Mouse (Mus musculus) intestine, embryonic 14.5 days (tissue): ENCODE measurements at regions not wholly inside any gene's neighbourhood (a gene's known extent, or its start where the extent isn't known, plus 50 kb on each side); places are given as distances from the start of the nearest gene placed in this dataset.
"Not testable (repeated sequence)": the region's sequence is repeated elsewhere in the genome, so short reads cannot be mapped to it uniquely, and the experiment has no call there.

Experiments used
- ATAC-seq: fragments of 200-750 bp; cut with Nextera tagmentation; replicated peaks from 2 replicates; pipeline ENCODE4 v1.8.0; 2017; ENCODE audit warnings: low read depth, moderate number of reproducible peaks, moderate TSS enrichment, moderate library complexity; ENCODE audit not compliant: low FRiP score, low TSS enrichment
- DNase-seq: peaks from one replicate; pipeline ENCODE4 v3.0.0-alpha.2; 2018; ENCODE audit warnings: low spot score
- H3K27ac ChIP-seq: fragments of 300-500 bp; sonication (generic); 2 replicates; pipeline ENCODE4 v1.5.1; 2014; ENCODE audit warnings: low read depth, mild to moderate bottlenecking, control low read depth
- H3K27me3 ChIP-seq: fragments of 300-500 bp; sonication (generic); replicated peaks from 2 replicates; pipeline ENCODE4 v1.6.1; 2014; ENCODE audit warnings: low read length, control low read depth; ENCODE audit not compliant: control insufficient read depth, insufficient read depth
- H3K36me3 ChIP-seq: fragments of 300-500 bp; sonication (generic); 2 replicates; pipeline ENCODE4 v1.6.1; 2014; ENCODE audit warnings: low read length, control low read depth; ENCODE audit not compliant: control insufficient read depth, insufficient read depth
- H3K4me1 ChIP-seq: fragments of 300-500 bp; sonication (generic); replicated peaks from 2 replicates; pipeline ENCODE4 v1.6.1; 2014; ENCODE audit warnings: low read length, control low read depth, mixed read lengths; ENCODE audit not compliant: control insufficient read depth, insufficient read depth
- H3K4me2 ChIP-seq: fragments of 300-500 bp; sonication (generic); 2 replicates; pipeline ENCODE4 v1.6.1; 2014; ENCODE audit warnings: low read length
- H3K4me3 ChIP-seq: fragments of 300-500 bp; sonication (generic); 2 replicates; pipeline ENCODE4 v1.5.1; 2014; ENCODE audit warnings: low read depth, low read length, control low read depth, mixed read lengths
- H3K9ac ChIP-seq: fragments of 300-500 bp; sonication (generic); 2 replicates; pipeline ENCODE4 v1.6.1; 2014; ENCODE audit warnings: mild to moderate bottlenecking, low read length
- H3K9me3 ChIP-seq: fragments of 300-500 bp; sonication (generic); 2 replicates; pipeline ENCODE4 v1.6.1; 2016; ENCODE audit warnings: low read length, control low read depth; ENCODE audit not compliant: control insufficient read depth
- WGBS: fragments of 180-500 bp; shearing (Covaris S2); extraction: QIAGEN DNeasy Blood & Tissue Kit; methylation state at CpG from one replicate; pipeline ENCODE4 v1.1.7; 2014; 5-methylcytosine and 5-hydroxymethylcytosine counted together

DNA sequence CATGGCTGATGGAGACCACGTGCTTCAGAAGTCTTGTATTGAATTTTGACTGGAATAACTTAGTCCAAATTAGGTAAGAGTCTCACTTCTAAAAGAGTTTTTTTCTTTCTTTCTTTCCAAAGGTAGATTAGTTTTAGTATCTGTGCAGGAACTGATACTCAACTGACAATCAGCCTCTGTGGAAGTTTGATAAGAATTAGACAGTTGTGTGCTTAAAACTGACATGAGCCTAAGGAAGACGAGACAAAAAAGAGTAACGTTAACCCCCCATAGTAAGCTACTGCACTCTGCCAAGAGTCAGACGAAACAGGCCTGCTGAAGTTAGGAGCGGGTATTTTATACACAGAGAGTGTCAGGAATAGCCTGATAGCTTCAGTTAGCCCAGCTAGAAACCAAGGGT lies 317.3 kb downstream of the Vrk1 start:
- no peak for DNase-seq
- Histone ChIP-seq H3K27me3 (no peaks in the 10 kb centered on the region), H3K9ac (no peak overlapping the region), H3K4me2 (no peak overlapping the region), H3K27ac (no peak overlapping the region), H3K36me3 (no peaks in the 10 kb centered on the region), H3K4me1 (no peaks in the 10 kb centered on the region), H3K9me3 (no peaks in the 10 kb centered on the region), H3K4me3 (no peak overlapping the region)
- no peak for ATAC-seq
- 76% methylated on average over 5 of the region's 5 CpGs for WGBS

GRCm38 (mm10) chr12:106357867-106358266 lies 347.8 kb downstream of the Vrk1 start:
- Histone ChIP-seq H3K4me1 (no peaks in the 10 kb centered on the region), H3K27me3 (no peaks in the 10 kb centered on the region), H3K9ac (no peak overlapping the region), H3K9me3 (no peaks in the 10 kb centered on the region), H3K36me3 (no peaks in the 10 kb centered on the region), H3K4me3 (no peak overlapping the region), H3K4me2 (no peak overlapping the region), H3K27ac (no peak overlapping the region)
- 90% methylated on average over 9 of the region's 9 CpGs for WGBS
- DNase-seq: no peak
- ATAC-seq: no peak

DNA sequence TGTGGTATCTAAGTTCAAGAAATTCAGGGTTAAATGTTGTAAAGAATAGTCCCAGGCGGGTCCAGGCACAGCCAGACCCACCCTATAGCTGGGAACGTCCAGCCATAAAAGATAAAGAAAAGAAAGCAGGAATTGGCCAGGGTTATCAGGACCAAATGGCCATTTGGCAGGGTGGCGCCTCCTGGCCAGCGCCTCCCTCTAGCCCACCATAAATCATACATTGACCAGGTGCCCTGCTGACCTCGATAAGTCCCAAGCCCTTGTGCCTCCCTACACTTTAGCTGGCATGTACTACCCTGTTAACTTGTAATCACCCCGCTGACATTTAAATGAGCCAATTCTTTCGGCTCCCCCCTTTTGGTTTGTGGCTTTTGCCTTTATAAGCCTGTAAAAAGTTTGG lies 351.6 kb downstream of the Vrk1 start:
- not testable (repeated sequence) for H3K4me1 ChIP-seq, H3K27me3 ChIP-seq, H3K36me3 ChIP-seq, H3K4me2 ChIP-seq, H3K4me3 ChIP-seq, H3K27ac ChIP-seq, H3K9ac ChIP-seq, DNase-seq, H3K9me3 ChIP-seq, ATAC-seq
- WGBS: 28% methylated on average over 7 of the region's 7 CpGs

DNA sequence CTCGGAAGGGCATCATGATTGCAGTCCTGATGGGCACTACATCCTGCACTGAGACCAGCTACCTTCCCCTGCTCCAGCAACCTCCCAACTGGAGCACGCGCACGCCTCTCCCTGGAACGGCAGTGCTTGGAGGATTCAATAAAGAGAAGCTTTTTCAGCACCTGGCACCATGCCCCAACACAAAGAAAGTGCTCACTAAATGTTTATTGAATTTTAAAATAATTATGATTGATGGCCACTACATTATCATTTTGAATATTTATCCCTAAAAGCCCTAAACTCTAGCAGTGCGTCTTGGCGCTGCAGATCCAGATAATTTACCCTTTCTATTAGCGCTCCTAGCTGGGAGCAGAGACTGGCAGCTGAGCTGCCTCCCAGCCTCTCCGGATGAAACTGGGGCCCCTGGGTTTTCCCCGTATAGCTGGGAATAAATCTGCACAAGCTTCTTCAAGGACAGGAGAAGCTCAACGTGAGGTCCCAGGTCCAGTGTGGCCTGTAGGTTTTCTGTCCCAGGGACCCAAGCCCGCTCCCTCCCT lies 364.9 kb downstream of the Vrk1 start:
- ATAC-seq: no peak
- Histone ChIP-seq H3K9ac (no peak overlapping the region), H3K9me3 (no peaks in the 10 kb centered on the region)

GRCm38 (mm10) chr12:106375886-106376285 lies 365.9 kb downstream of the Vrk1 start:
- ATAC-seq (no peak), DNase-seq (no peak)

More for the DNA sequence above, 364.9 kb downstream of the Vrk1 start:
- Histone ChIP-seq H3K4me1 (0 out of 2 replicates have a peak, but pooled peaks cover 6% of the 10 kb centered on the region), H3K27me3 (0 out of 2 replicates have a peak, but pooled peaks cover 8% of the 10 kb centered on the region), H3K4me3 (no peak overlapping the region), H3K4me2 (no peak overlapping the region), H3K27ac (no peak overlapping the region), H3K36me3 (no peaks in the 10 kb centered on the region)
- WGBS: 53% methylated on average over 12 of the region's 12 CpGs
- DNase-seq: no peak

DNA sequence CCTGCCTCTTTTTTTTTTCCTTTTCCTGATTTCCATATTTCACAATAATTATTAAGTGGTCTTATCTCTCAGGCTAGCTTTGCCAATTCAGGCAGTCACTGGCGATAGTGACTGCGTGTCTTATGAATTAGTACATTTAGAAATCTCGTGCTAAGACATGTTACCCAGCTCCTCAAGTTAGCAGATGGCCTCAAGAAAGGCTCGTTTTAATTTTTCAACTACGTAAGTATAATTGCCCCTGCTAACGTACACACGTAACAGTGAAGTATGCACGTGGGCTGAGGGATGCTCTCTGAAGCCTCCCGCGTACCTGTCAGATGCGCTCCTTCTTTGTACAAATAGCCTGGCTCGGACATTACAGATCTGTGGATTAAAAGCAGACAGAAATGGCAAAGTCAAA lies 366.8 kb downstream of the Vrk1 start:
- Histone ChIP-seq H3K36me3 (no peaks in the 10 kb centered on the region), H3K4me2 (no peak overlapping the region), H3K9me3 (no peaks in the 10 kb centered on the region), H3K27ac (no peak overlapping the region), H3K9ac (no peak overlapping the region), H3K4me3 (no peak overlapping the region), H3K27me3 (0 out of 2 replicates have a peak, but pooled peaks cover 8% of the 10 kb centered on the region), H3K4me1 (0 out of 2 replicates have a peak, but pooled peaks cover 6% of the 10 kb centered on the region)
- DNase-seq: no peak
- WGBS: 70% methylated on average over 12 of the region's 12 CpGs
- no peak for ATAC-seq

More at GRCm38 (mm10) chr12:106375886-106376285, 365.9 kb downstream of the Vrk1 start:
- H3K4me3 ChIP-seq: no peak overlapping the region
- no peak overlapping the region for H3K9ac ChIP-seq
- H3K9me3 ChIP-seq: no peaks in the 10 kb centered on the region
- no peak overlapping the region for H3K27ac ChIP-seq
- no peak overlapping the region for H3K4me2 ChIP-seq
- 90% methylated on average over 13 of the region's 13 CpGs for WGBS
- H3K36me3 ChIP-seq: no peaks in the 10 kb centered on the region
- H3K4me1 ChIP-seq: 0 out of 2 replicates have a peak, but pooled peaks cover 6% of the 10 kb centered on the region
- H3K27me3 ChIP-seq: 0 out of 2 replicates have a peak, but pooled peaks cover 8% of the 10 kb centered on the region

GRCm38 (mm10) chr12:106377281-106377680 lies 367.3 kb downstream of the Vrk1 start:
- no peak for DNase-seq
- H3K27me3 ChIP-seq: 0 out of 2 replicates have a peak, but pooled peaks cover 8% of the 10 kb centered on the region

DNA sequence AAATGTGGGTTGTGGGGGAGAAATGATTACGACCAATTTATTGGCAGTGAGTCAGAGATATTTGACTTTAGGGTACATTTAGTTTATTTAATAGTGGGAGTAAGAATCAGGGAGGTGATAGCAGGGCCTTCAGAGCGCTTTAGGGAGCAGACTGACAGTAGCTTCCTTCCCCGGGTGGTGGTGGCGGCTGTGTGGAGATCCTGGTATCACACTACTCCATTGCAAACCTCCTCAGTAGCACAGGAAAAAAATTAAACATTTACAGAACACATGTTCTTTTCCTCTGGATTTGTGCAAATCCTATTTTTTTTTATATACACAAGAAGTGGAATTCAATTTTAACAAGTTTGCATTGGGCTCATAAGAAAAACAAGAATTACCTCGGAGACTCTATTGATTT lies 367.7 kb downstream of the Vrk1 start:
- ATAC-seq (no peak), DNase-seq (no peak)
- Histone ChIP-seq H3K27me3 (0 out of 2 replicates have a peak, but pooled peaks cover 8% of the 10 kb centered on the region), H3K36me3 (no peaks in the 10 kb centered on the region), H3K4me3 (no peak overlapping the region), H3K9me3 (no peaks in the 10 kb centered on the region), H3K9ac (no peak overlapping the region), H3K27ac (no peak overlapping the region), H3K4me1 (0 out of 2 replicates have a peak, but pooled peaks cover 6% of the 10 kb centered on the region), H3K4me2 (no peak overlapping the region)
- 77% methylated on average over 5 of the region's 5 CpGs for WGBS

More at GRCm38 (mm10) chr12:106377281-106377680, 367.3 kb downstream of the Vrk1 start:
- Histone ChIP-seq H3K4me1 (0 out of 2 replicates have a peak, but pooled peaks cover 6% of the 10 kb centered on the region), H3K9ac (no peak overlapping the region), H3K4me2 (no peak overlapping the region), H3K27ac (no peak overlapping the region), H3K9me3 (no peaks in the 10 kb centered on the region), H3K4me3 (no peak overlapping the region), H3K36me3 (no peaks in the 10 kb centered on the region)
- no peak for ATAC-seq
- WGBS: 95% methylated on average over 1 of the region's 1 CpGs
